Mouse (Mus musculus) CH12.LX (cell line): ENCODE results near the gene Klrk1. TPM values are rescaled to one million over a fixed set of nuclear protein-coding genes. Genes with fewer than 3 reads are reported as not detected.
"Not testable (repeated sequence)": the region's sequence is repeated elsewhere in the genome, so short reads cannot be mapped to it uniquely, and the experiment has no call there.

Experiments used
- DNase-seq: peaks from one replicate; pipeline ENCODE4 v3.0.0-alpha.2; 2013; ENCODE audit errors: extremely low read depth
- H3K27ac ChIP-seq: 2 replicates; pipeline ENCODE4 v1.5.1; 2012; ENCODE audit warnings: low read depth, mild to moderate bottlenecking, control low read depth, moderate library complexity; ENCODE audit not compliant: insufficient read depth
- H3K27me3 ChIP-seq: replicated peaks from 2 replicates; pipeline ENCODE3; 2012; ENCODE audit warnings: inconsistent platforms
- H3K36me3 ChIP-seq, 2 experiments: replicated peaks in 1 of 2; 2 replicates each; pipeline versions ENCODE3 to v1.6.1; 2012; ENCODE audit warnings: inconsistent platforms in 1 of 2, low read length in 1 of 2, mild to moderate bottlenecking in 1 of 2, mixed read lengths in 1 of 2, moderate library complexity in 1 of 2; ENCODE audit not compliant: control insufficient read depth in 1 of 2, insufficient read depth in 1 of 2
- H3K4me1 ChIP-seq, 2 experiments: 2 replicates each; pipeline ENCODE4 v1.6.1; 2012; ENCODE audit warnings: inconsistent platforms in 1 of 2, moderate library complexity in 1 of 2; ENCODE audit not compliant: insufficient read depth in 2 of 2, control insufficient read depth in 1 of 2
- H3K4me2 ChIP-seq: 2 replicates; pipeline ENCODE4 v1.6.1; 2012; ENCODE audit warnings: low read depth, mild to moderate bottlenecking, control low read depth; ENCODE audit not compliant: poor library complexity, insufficient read depth, severe bottlenecking
- H3K4me3 ChIP-seq, 3 experiments: fragments of 150-350 bp in 1 of 3; sonication (generic) in 1 of 3; replicated peaks in 1 of 3; 2 replicates each; pipeline versions ENCODE3 to v1.5.1; 2011 to 2012; ENCODE audit warnings: low read depth in 2 of 3, low read length in 2 of 3, mild to moderate bottlenecking in 2 of 3, moderate library complexity in 2 of 3, control low read depth in 1 of 3, improper control_type of control experiment in 1 of 3, inconsistent platforms in 1 of 3, mixed read lengths in 1 of 3; ENCODE audit not compliant: poor library complexity in 1 of 3
- H3K79me2 ChIP-seq: replicated peaks from 2 replicates; pipeline ENCODE4 v1.6.1; 2012; ENCODE audit warnings: mild to moderate bottlenecking, moderate library complexity; ENCODE audit not compliant: control insufficient read depth, poor library complexity, insufficient read depth, severe bottlenecking; ENCODE audit errors: extremely low read depth
- H3K9ac ChIP-seq: 2 replicates; pipeline ENCODE4 v1.6.1; 2012; ENCODE audit warnings: low read depth, mild to moderate bottlenecking, control low read depth, moderate library complexity; ENCODE audit not compliant: insufficient read depth
- H3K9me3 ChIP-seq: replicated peaks from 2 replicates; pipeline ENCODE3; 2012; ENCODE audit warnings: low read length, inconsistent platforms, mixed read lengths
- BHLHE40 ChIP-seq: IDR thresholded peaks from 2 replicates; pipeline ENCODE4 v1.6.1; 2011; ENCODE audit warnings: mild to moderate bottlenecking, low read depth, low read length, improper control_type of control experiment
- CHD2 ChIP-seq: IDR thresholded peaks from 2 replicates; pipeline ENCODE4 v1.6.1; 2011; ENCODE audit warnings: low read length, improper control_type of control experiment
- E2F4 ChIP-seq: IDR thresholded peaks from 2 replicates; pipeline ENCODE4 v1.6.1; 2011; ENCODE audit warnings: low read depth, low read length, improper control_type of control experiment; ENCODE audit not compliant: insufficient replicate concordance
- ELF1 ChIP-seq: IDR thresholded peaks from 2 replicates; pipeline ENCODE4 v1.6.1; 2014; ENCODE audit warnings: low read depth, mild to moderate bottlenecking, inconsistent platforms, low read length, improper control_type of control experiment
- ETS1 ChIP-seq: conservative IDR thresholded peaks from 2 replicates; pipeline ENCODE4 v1.6.1; 2012; ENCODE audit warnings: low read depth, mild to moderate bottlenecking, inconsistent platforms, low read length, improper control_type of control experiment, moderate library complexity
- IRF4 ChIP-seq: IDR thresholded peaks from 2 replicates; pipeline ENCODE4 v1.6.1; 2014; ENCODE audit warnings: low read depth, mild to moderate bottlenecking, inconsistent platforms, low read length, improper control_type of control experiment
- MAX ChIP-seq: IDR thresholded peaks from 2 replicates; pipeline ENCODE4 v1.6.1; 2011; ENCODE audit warnings: low read length, improper control_type of control experiment
- MAZ ChIP-seq: IDR thresholded peaks from 2 replicates; pipeline ENCODE4 v1.6.1; 2012; ENCODE audit warnings: low read depth, mild to moderate bottlenecking, inconsistent platforms, low read length, improper control_type of control experiment, moderate library complexity
- MYC ChIP-seq: IDR thresholded peaks from 2 replicates; pipeline ENCODE4 v1.6.1; 2011; ENCODE audit warnings: low read depth, mild to moderate bottlenecking, improper control_type of control experiment, low read length
- NELFE ChIP-seq: IDR thresholded peaks from 2 replicates; pipeline ENCODE4 v1.6.1; 2011; ENCODE audit warnings: low read depth, low read length, improper control_type of control experiment
- RAD21 ChIP-seq: IDR thresholded peaks from 2 replicates; pipeline ENCODE4 v1.6.1; 2011; ENCODE audit warnings: low read depth, mild to moderate bottlenecking, low read length, improper control_type of control experiment, moderate library complexity
- RCOR1 ChIP-seq: conservative IDR thresholded peaks from 2 replicates; pipeline ENCODE4 v1.6.1; 2012; ENCODE audit warnings: low read depth, mild to moderate bottlenecking, inconsistent platforms, low read length, improper control_type of control experiment
- SMC3 ChIP-seq: IDR thresholded peaks from 2 replicates; pipeline ENCODE4 v1.6.1; 2011; ENCODE audit warnings: low read depth, low read length, improper control_type of control experiment
- UBTF ChIP-seq: IDR thresholded peaks from 2 replicates; pipeline ENCODE4 v1.6.1; 2012; ENCODE audit warnings: low read depth, mild to moderate bottlenecking, inconsistent platforms, low read length, improper control_type of control experiment, moderate library complexity
- USF1 ChIP-seq: IDR thresholded peaks from 2 replicates; pipeline ENCODE4 v1.6.1; 2014; ENCODE audit warnings: low read depth, mild to moderate bottlenecking, inconsistent platforms, low read length, improper control_type of control experiment
- ZKSCAN1 ChIP-seq: IDR thresholded peaks from 2 replicates; pipeline ENCODE4 v1.6.1; 2012; ENCODE audit warnings: low read depth, inconsistent platforms, low read length, improper control_type of control experiment, borderline replicate concordance
- ZNF384 ChIP-seq: IDR thresholded peaks from 2 replicates; pipeline ENCODE4 v1.6.1; 2012; ENCODE audit warnings: low read depth, low read length, improper control_type of control experiment, inconsistent platforms
- dilution Hi-C: fragments of 300-500 bp; cut with MboI; formaldehyde crosslinking; loops from 2 replicates; pipeline ENCODE4 v1.14.3; 2020; ENCODE audit warnings: low sequenced_read_pairs; ENCODE audit not compliant: extremely low pct_unique_long_range_greater_than_20kb, extremely low pct_ligation_motif_present
- in situ Hi-C: fragments of 300-500 bp; cut with MboI; formaldehyde crosslinking; loops from 3 replicates; pipeline ENCODE4 v1.14.3; 2019; ENCODE audit warnings: low sequenced_read_pairs, low pct_ligation_motif_present, low pct_unique_long_range_greater_than_20kb, mixed read lengths
- polyA plus RNA-seq: library from polyadenylated mRNA; unstranded; fragments of >175 nt; gene quantifications from 2 replicates; pipeline ENCODE4 v1.2.1, GENCODE M21; 2012; ENCODE audit warnings: low read depth; ENCODE audit not compliant: insufficient read length
- total RNA-seq, 2 experiments: library from RNA; depleted of rRNA; stranded (reverse); fragments of 300-350 nt in 1 of 2; fragments of >200 nt in 1 of 2; gene quantifications; 2 replicates each; pipeline ENCODE4 v1.2.3; 2012 to 2014

The Klrk1 gene
- total RNA-seq (2012; rRNA removed) (not detected in 2 replicates), total RNA-seq (2014; rRNA removed) (not detected in 2 replicates), polyA plus RNA-seq (not detected in 2 replicates)

DNA sequence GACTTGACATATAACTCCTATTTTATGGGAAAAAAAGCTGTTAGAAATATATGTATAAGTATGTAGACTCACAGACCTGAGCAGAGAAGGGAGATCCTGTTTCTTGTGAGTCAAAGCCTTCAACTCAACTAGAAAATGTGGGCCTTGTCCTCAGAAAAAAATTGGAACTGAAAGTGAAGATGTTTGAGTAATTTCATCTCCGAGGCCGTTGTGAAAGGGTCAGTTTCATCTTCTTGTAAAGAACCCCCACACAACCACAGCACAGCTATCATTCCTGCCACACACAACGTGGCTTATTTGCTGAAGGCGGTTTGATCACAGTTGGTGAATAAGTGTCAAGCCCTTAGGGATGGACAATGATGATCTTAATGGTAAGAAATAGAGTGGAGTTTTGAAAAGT, at the start of gene Klrk1:
Gene Klrk1 (minus strand): TSS at position 130 of the 400 bp plus-strand sequence.
- no peaks in the 10 kb centered on the region for H3K9me3 ChIP-seq
- H3K4me1 ChIP-seq: no peaks in the 10 kb centered on the region
- DNase-seq: peak; percentile 2
- TF ChIP-seq MAX (no peak), E2F4 (no peak), UBTF (no peak), RAD21 (no peak), IRF4 (no peak), USF1 (no peak), ETS1 (no peak), RCOR1 (no peak), ZKSCAN1 (no peak), ZNF384 (no peak), MYC (no peak), NELFE (no peak), CHD2 (no peak), ELF1 (no peak), BHLHE40 (no peak), SMC3 (no peak), MAZ (no peak)
- dilution Hi-C loops (no loop called here), in situ Hi-C loops (no loop called here)
- no peak within 1 kb of the TSS for H3K27ac ChIP-seq
- H3K79me2 ChIP-seq: no peaks in the 10 kb centered on the region
- H3K4me2 ChIP-seq: 0 out of 2 replicates have a peak within 1 kb of the TSS, but pooled peaks have one; percentile 13
- no peaks in the 10 kb centered on the region for H3K27me3 ChIP-seq
- no peak within 1 kb of the TSS for H3K4me3 ChIP-seq
- H3K9ac ChIP-seq: no peak within 1 kb of the TSS
- H3K36me3 ChIP-seq: no peaks in the 10 kb centered on the region

GRCm38 (mm10) chr6:129661301-129661700, 37.6 kb upstream of the Klrk1 start:
- in situ Hi-C loops, dilution Hi-C loops: not testable (repeated sequence)

GRCm38 (mm10) chr6:129660589-129660988, 36.9 kb upstream of the Klrk1 start, which contains the start of gene Klrc2:
Klrc2 (minus strand) TSS chr6:129660689.
- dilution Hi-C loops, H3K79me2 ChIP-seq, H3K4me3 ChIP-seq, H3K27ac ChIP-seq, H3K36me3 ChIP-seq, H3K4me1 ChIP-seq, in situ Hi-C loops, H3K9ac ChIP-seq, H3K4me2 ChIP-seq, DNase-seq, H3K9me3 ChIP-seq, H3K27me3 ChIP-seq: not testable (repeated sequence)

More at GRCm38 (mm10) chr6:129661301-129661700, 37.6 kb upstream of the Klrk1 start:
- not testable (repeated sequence) for H3K27me3 ChIP-seq, H3K79me2 ChIP-seq, H3K4me2 ChIP-seq, H3K9ac ChIP-seq, H3K4me3 ChIP-seq, DNase-seq, H3K36me3 ChIP-seq, H3K27ac ChIP-seq, H3K9me3 ChIP-seq, H3K4me1 ChIP-seq

DNA sequence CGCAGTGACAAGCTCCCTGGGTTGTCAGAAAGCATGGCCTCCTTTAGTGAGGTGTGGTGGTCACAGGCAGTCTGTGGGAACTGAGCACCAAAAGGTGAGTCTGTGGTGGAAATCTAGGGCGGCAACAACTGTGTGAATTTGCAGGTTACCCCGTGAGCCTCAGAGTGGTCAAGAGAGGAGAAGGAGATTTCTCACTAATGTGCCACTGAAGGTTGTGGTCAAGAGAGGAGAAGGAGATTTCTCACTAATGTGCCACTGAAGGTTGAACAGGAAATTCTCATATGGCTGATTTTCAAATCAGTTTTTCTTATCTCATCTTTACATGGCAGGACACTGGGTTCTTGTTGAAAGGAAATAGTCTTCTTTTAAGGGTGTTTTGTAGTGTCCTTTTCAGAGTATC, 20.4 kb upstream of the Klrk1 start:
- H3K9ac ChIP-seq, H3K9me3 ChIP-seq, H3K36me3 ChIP-seq, H3K27ac ChIP-seq, DNase-seq, H3K4me2 ChIP-seq, H3K27me3 ChIP-seq, dilution Hi-C loops, H3K79me2 ChIP-seq, H3K4me3 ChIP-seq, H3K4me1 ChIP-seq, in situ Hi-C loops: not testable (repeated sequence)
